Mouse (Mus musculus): ENCODE results near the gene Acoxl.

- TF ChIP-seq TAL1 (IDR thresholded peaks at IDR 0.05; ENCODE audit: low read length) (no peak), GATA1 (IDR thresholded peaks at IDR 0.05; ENCODE audit: low read length) (no peak)
Observed at GRCm38 (mm10) chr2:127791919-127792603, 46.6 kb upstream of the Acoxl start, which contains the start of gene Mtln.

Measured in erythroblast, embryonic 14.5 days (primary cell).